Mouse (Mus musculus) ES-E14 (cell line): ENCODE data around the gene Gm27029. TPM values are rescaled to one million over a fixed set of nuclear protein-coding genes. Genes with fewer than 3 reads are reported as not detected.

Experiments
- DNase-seq: peaks from one replicate; pipeline ENCODE4 v3.0.0-alpha.2; 2013; ENCODE audit warnings: low read depth, low spot score
- H3K27ac ChIP-seq: 2 replicates; pipeline ENCODE4 v1.5.1; 2012; ENCODE audit warnings: low read depth, mild to moderate bottlenecking, low read length, moderate library complexity, mixed read lengths; ENCODE audit not compliant: poor library complexity, insufficient read depth, severe bottlenecking
- H3K36me3 ChIP-seq: 2 replicates; pipeline ENCODE4 v1.6.1; 2012; ENCODE audit warnings: mild to moderate bottlenecking, low read length, moderate library complexity, mixed read lengths; ENCODE audit not compliant: control insufficient read depth, poor library complexity, insufficient read depth, severe bottlenecking
- H3K4me1 ChIP-seq, 2 experiments: fragments of 150-350 bp in 1 of 2; sonication (generic) in 1 of 2; 2 replicates each; pipeline ENCODE4 v1.6.1; 2012; ENCODE audit warnings: low read length in 2 of 2, mild to moderate bottlenecking in 1 of 2, mixed read lengths in 1 of 2; ENCODE audit not compliant: control insufficient read depth in 2 of 2, insufficient read depth in 2 of 2, poor library complexity in 1 of 2
- H3K4me3 ChIP-seq, 2 experiments: fragments of 150-350 bp in 1 of 2; sonication (generic) in 1 of 2; 2 replicates each; pipeline ENCODE4 v1.5.1; 2012; ENCODE audit warnings: low read length in 2 of 2, low read depth in 1 of 2, mild to moderate bottlenecking in 1 of 2, mixed read lengths in 1 of 2; ENCODE audit not compliant: insufficient read depth in 1 of 2, poor library complexity in 1 of 2, severe bottlenecking in 1 of 2
- H3K9ac ChIP-seq: 2 replicates; pipeline ENCODE4 v1.6.1; 2012; ENCODE audit warnings: low read depth, mild to moderate bottlenecking, low read length, mixed read lengths; ENCODE audit not compliant: poor library complexity, insufficient read depth, severe bottlenecking
- H3K9me3 ChIP-seq: fragments of 150-350 bp; sonication (generic); 2 replicates; pipeline ENCODE4 v1.6.1; 2012; ENCODE audit warnings: low read depth, mild to moderate bottlenecking, low read length; ENCODE audit not compliant: control insufficient read depth, insufficient read depth
- CHD2 ChIP-seq: IDR thresholded peaks from 2 replicates; pipeline ENCODE4 v1.6.1; 2014; ENCODE audit warnings: mild to moderate bottlenecking, low read depth, low read length, inconsistent platforms
- HCFC1 ChIP-seq: IDR thresholded peaks from 2 replicates; pipeline ENCODE4 v1.6.1; 2012; ENCODE audit warnings: low read length, inconsistent platforms, borderline replicate concordance; ENCODE audit not compliant: insufficient read depth
- MAFK ChIP-seq: IDR thresholded peaks from 2 replicates; pipeline ENCODE4 v1.6.1; 2014; ENCODE audit warnings: mild to moderate bottlenecking, low read depth, low read length, inconsistent platforms; ENCODE audit not compliant: insufficient read depth
- ZC3H11A ChIP-seq: IDR thresholded peaks from 2 replicates; pipeline ENCODE4 v1.6.1; 2012; ENCODE audit warnings: low read depth, mild to moderate bottlenecking, inconsistent platforms, low read length, borderline replicate concordance
- ZNF384 ChIP-seq: IDR thresholded peaks from 2 replicates; pipeline ENCODE4 v1.6.1; 2012; ENCODE audit warnings: low read depth, low read length, inconsistent platforms
- in situ Hi-C, 2 experiments: fragments of 600-800 bp; cut with MboI; formaldehyde crosslinking; loops; one replicate each; pipeline ENCODE4 v1.15.1; 2025; ENCODE audit warnings: low sequenced_read_pairs in 2 of 2, inconsistent platforms in 1 of 2; ENCODE audit not compliant: unreplicated experiment in 2 of 2
- total RNA-seq: library from RNA; depleted of rRNA; stranded (reverse); fragments of 300-350 nt; gene quantifications from 2 replicates; pipeline ENCODE4 v1.2.3, GENCODE M21; 2012

The Gm27029 gene
- total RNA-seq, 1 experiment: 5.4 TPM

DNA sequence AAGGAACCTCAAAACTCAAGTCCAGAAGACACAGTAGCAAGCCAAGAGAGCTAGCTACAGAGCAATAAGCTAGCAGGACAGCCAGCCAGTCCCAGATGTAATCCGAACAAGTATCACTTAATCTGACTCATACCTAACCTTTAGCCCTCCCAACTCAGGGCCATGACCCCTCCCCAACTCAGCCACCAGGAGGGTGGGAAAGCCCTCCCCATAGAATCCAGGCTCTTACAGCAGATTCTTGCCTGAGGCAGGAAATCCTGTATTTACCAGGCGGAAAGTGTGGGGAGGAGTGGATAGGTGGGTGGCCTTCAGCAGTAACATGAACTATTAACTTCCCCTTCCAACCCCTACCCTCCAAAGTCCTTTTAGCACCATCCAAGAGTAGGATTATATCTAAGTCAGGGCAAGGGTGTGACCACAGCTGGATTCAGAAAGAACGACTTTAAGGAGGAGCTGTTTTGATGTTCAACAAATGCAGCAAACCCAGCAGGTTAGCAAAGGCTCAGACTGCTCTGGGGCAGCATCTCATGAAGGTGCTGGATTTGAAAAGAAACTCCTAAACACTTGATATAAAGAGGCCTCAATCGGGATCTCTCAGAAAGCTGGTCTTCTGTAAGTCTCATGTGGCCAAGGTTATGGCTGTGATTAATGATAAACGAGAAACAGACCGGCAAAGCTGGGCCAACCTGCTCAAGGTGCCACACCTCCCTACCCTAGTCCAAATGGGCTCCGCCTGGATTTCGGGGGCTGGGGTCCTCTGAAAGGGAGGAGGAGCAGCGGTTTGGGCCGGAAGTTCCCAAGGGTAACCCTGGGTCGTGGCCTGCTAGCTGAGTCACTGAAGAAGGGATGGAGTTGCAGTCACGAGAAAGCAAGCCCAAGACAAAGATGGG lies 39.9 kb upstream of the Gm27029 start, which contains the start of gene Rnd2:
Rnd2 (plus strand) TSS at position 789 of the 890 bp plus-strand sequence.
- in situ Hi-C loops: no loop called here
- no peaks in the 10 kb centered on the region for H3K9me3 ChIP-seq
- H3K4me3 ChIP-seq: peak within 1 kb of the TSS; percentile 77 to 79
- H3K36me3 ChIP-seq: peaks cover 23% of the 10 kb centered on the region
- TF ChIP-seq MAFK: 0 out of 2 replicates have a peak, but pooled peaks have one; percentile 42
- TF ChIP-seq HCFC1: no peak
- no peak for TF ChIP-seq CHD2
- no peak for TF ChIP-seq ZNF384
- TF ChIP-seq ZC3H11A: no peak
- H3K9ac ChIP-seq: peak within 1 kb of the TSS; percentile 74
- DNase-seq: no peak
- peaks cover 7 to 32% of the 10 kb centered on the region in 2 experiments; a peak in 3 of 4 replicates for H3K4me1 ChIP-seq
- H3K27ac ChIP-seq: peak within 1 kb of the TSS; percentile 82

DNA sequence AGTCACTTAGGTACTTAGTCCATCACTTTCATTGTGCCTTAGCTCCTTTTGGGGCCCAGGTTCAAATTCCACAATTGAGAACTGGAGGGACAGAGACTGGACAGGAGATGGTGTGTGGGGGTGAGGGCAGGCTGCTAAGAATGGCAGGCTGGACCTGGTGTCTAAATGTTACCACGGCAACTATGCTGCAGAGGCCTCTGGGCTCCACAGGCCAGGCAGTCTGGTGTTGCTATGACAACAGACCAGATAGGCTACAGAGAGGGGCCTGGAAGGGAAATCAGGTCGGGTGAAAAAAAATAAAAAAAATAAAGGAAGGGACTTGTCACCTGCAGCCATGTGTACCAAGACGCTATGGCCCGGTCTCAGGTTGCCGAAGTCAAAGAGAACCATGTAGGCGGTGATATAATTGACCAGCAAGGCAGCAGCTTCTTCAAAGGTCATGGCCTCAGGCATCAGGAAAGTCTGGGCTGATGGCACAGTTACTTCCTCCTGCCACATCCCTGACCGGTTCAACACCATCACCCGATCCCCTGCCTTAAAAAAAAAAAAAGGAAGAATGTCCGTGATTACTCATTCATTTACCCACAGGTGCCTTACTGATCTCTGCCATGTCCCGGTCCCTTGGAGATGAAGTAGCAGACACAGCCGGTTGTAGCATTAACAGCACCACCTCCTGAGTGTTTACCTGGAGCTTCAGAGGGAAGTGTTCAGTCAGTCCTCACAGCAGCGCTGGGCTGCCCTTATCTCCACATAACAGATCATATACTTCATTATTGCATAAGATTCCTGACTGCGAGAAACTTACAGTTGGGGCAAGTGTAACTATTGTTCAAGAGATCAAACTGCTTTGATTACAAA lies 38.2 kb upstream of the Gm27029 start:
- H3K36me3 ChIP-seq: peaks cover 23% of the 10 kb centered on the region
- TF ChIP-seq CHD2: no peak
- no peak for TF ChIP-seq ZC3H11A
- no peak for TF ChIP-seq MAFK
- no peak for TF ChIP-seq ZNF384
- TF ChIP-seq HCFC1: no peak
- no peak for DNase-seq
- no peak overlapping the region for H3K4me3 ChIP-seq
- no peaks in the 10 kb centered on the region for H3K9me3 ChIP-seq
- peaks cover 11 to 41% of the 10 kb centered on the region in 2 experiments; a peak in 3 of 4 replicates for H3K4me1 ChIP-seq
- in situ Hi-C loops: no loop called here
- H3K9ac ChIP-seq: no peak overlapping the region
- H3K27ac ChIP-seq: no peak overlapping the region

DNA sequence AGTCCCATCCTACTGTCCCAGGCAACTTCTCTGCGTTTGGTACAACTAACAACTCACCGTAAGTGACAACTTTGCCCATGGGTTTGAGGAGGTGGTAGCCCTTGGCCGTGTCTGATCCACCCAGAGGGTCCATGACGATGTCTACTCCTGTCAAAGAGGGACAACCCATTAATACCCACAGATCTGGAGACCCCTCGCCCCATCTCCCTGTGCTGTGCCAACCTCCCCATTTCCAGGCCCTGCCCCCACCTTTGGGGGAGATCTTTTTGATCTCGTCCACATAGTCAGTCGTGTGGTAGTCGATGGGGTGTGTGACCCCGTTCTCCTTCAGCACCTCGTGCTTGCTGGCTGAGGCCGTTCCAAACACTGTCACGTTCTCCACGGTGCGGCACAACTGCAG lies 37.5 kb upstream of the Gm27029 start:
- TF ChIP-seq HCFC1: no peak
- no peak for TF ChIP-seq MAFK
- TF ChIP-seq CHD2: no peak
- TF ChIP-seq ZNF384: no peak
- TF ChIP-seq ZC3H11A: no peak

DNA sequence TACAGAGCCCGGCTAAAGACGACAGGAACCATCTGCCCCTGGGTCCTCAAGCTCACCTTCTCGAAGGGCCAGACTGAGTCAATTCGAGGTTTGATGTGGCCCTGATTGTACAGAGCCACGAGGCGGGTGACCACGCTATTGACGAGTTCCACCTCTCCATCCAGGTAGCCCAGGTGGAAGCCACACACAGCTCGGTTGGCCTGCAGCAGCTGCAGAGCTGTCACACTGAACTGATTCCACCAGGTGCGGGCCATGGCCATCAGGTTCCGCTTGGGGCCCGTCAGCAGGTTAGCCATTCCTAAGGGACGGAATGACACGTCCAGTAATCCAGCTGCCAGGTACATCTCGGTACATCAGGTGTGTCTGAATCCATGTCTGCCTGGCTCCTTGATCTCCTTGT lies 35.7 kb upstream of the Gm27029 start:
- H3K4me3 ChIP-seq: peak overlapping the region; percentile 5 to 6; a peak in 1 of 4 replicates
- no peaks in the 10 kb centered on the region for H3K9me3 ChIP-seq
- in situ Hi-C loops: no loop called here
- no peak for TF ChIP-seq HCFC1
- TF ChIP-seq CHD2: no peak
- TF ChIP-seq MAFK: no peak
- TF ChIP-seq ZC3H11A: no peak
- TF ChIP-seq ZNF384: no peak
- H3K36me3 ChIP-seq: peaks cover 23% of the 10 kb centered on the region
- peaks cover 9 to 39% of the 10 kb centered on the region in 2 experiments; a peak in 3 of 4 replicates for H3K4me1 ChIP-seq
- no peak overlapping the region for H3K27ac ChIP-seq
- H3K9ac ChIP-seq: no peak overlapping the region
- DNase-seq: no peak

More for the DNA sequence above, 37.5 kb upstream of the Gm27029 start:
- H3K27ac ChIP-seq: no peak overlapping the region
- DNase-seq: no peak
- peaks cover 11 to 41% of the 10 kb centered on the region in 2 experiments; a peak in 3 of 4 replicates for H3K4me1 ChIP-seq
- no peak overlapping the region for H3K9ac ChIP-seq
- H3K4me3 ChIP-seq: no peak overlapping the region
- in situ Hi-C loops: no loop called here
- H3K9me3 ChIP-seq: no peaks in the 10 kb centered on the region
- peaks cover 23% of the 10 kb centered on the region for H3K36me3 ChIP-seq
